Mouse (Mus musculus) stomach, postnatal 0 days (tissue): Measurements from ENCODE around the gene Fcrlb.

ENCODE experiments used
- CTCF ChIP-seq: IDR thresholded peaks from 2 replicates; pipeline ENCODE4 v1.5.1; 2016; ENCODE audit warnings: antibody characterized with exemption, low read depth, mild to moderate bottlenecking, moderate library complexity
- EP300 ChIP-seq: optimal IDR thresholded peaks from 2 replicates; pipeline ENCODE3; 2016; ENCODE audit warnings: antibody characterized with exemption

- TF ChIP-seq CTCF (no peak), EP300 (no peak)
Observed at GRCm38 (mm10) chr1:170858872-170859271, 53.9 kb downstream of the Fcrlb start.
